Mouse (Mus musculus) G1E (cell line): ENCODE data around the gene Lrmda.

ENCODE experiments used
- CTCF ChIP-seq: IDR thresholded peaks from 2 replicates; pipeline ENCODE4 v1.5.1; 2012; ENCODE audit warnings: low read depth, low read length, inconsistent platforms, mixed read lengths
- POLR2AphosphoS5 ChIP-seq: IDR thresholded peaks from 2 replicates; pipeline ENCODE4 v1.6.1; 2012; ENCODE audit warnings: low read depth, low read length, inconsistent platforms; ENCODE audit not compliant: insufficient replicate concordance

GRCm38 (mm10) chr14:22168795-22169568, 149.5 kb downstream of the Lrmda start:
- TF ChIP-seq POLR2AphosphoS5 (no peak), CTCF (no peak)
